Mouse (Mus musculus) embryonic facial prominence, embryonic 12.5 days (tissue): ENCODE measurements around the gene Mob3b. TPM values are rescaled to one million over a fixed set of nuclear protein-coding genes. Genes with fewer than 3 reads are reported as not detected.

Experiments used
- ATAC-seq: fragments of 200-750 bp; cut with Nextera tagmentation; 2 replicates; pipeline ENCODE4 v1.8.0; 2017; ENCODE audit not compliant: insufficient number of reproducible peaks, insufficient read depth, low FRiP score, low TSS enrichment
- H3K27ac ChIP-seq: fragments of 300-500 bp; sonication (generic); 2 replicates; pipeline ENCODE4 v1.5.1; 2016; ENCODE audit warnings: mild to moderate bottlenecking
- H3K27me3 ChIP-seq: fragments of 300-500 bp; sonication (generic); 2 replicates; pipeline ENCODE4 v1.6.1; 2016; ENCODE audit warnings: mild to moderate bottlenecking, moderate library complexity
- H3K36me3 ChIP-seq: fragments of 300-500 bp; sonication (generic); 2 replicates; pipeline ENCODE4 v1.6.1; 2016; ENCODE audit warnings: mild to moderate bottlenecking
- H3K4me1 ChIP-seq: fragments of 300-500 bp; sonication (generic); 2 replicates; pipeline ENCODE4 v1.6.1; 2016
- H3K4me2 ChIP-seq: fragments of 300-500 bp; sonication (generic); replicated peaks from 2 replicates; pipeline ENCODE4 v1.6.1; 2016; ENCODE audit warnings: mild to moderate bottlenecking, moderate library complexity
- H3K4me3 ChIP-seq: fragments of 300-500 bp; sonication (generic); 2 replicates; pipeline ENCODE4 v1.5.1; 2016; ENCODE audit warnings: mild to moderate bottlenecking
- H3K9ac ChIP-seq: fragments of 300-500 bp; sonication (generic); 2 replicates; pipeline ENCODE4 v1.6.1; 2016; ENCODE audit warnings: mild to moderate bottlenecking, moderate library complexity
- H3K9me3 ChIP-seq: fragments of 300-500 bp; sonication (generic); 2 replicates; pipeline ENCODE4 v1.6.1; 2016; ENCODE audit warnings: mild to moderate bottlenecking, moderate library complexity
- WGBS: fragments of 180-500 bp; shearing (Covaris S2); methylation state at CpG from one replicate; pipeline ENCODE4 v1.1.7; 2016; 5-methylcytosine and 5-hydroxymethylcytosine counted together
- polyA plus RNA-seq: library from polyadenylated mRNA; unstranded; fragments of >200 nt; fragmentation: Nextera tagmentation; extraction: Ambion mirVana; gene quantifications from 2 replicates; pipeline ENCODE4 v1.2.1, GENCODE M21; 2016

The Mob3b gene
- polyA plus RNA-seq, 1 experiment from 2014 or later, result 16.6 TPM

GRCm38 (mm10) chr4:34901166-34901565 is 256.1 kb downstream of the Mob3b start:
- H3K36me3 ChIP-seq, result no peaks in the 10 kb centered on the region
- H3K4me3 ChIP-seq, result no peak overlapping the region
- no peaks in the 10 kb centered on the region for H3K9me3 ChIP-seq
- no peaks in the 10 kb centered on the region; the same call in 1 of the 2 replicates for H3K4me1 ChIP-seq
- no peak for ATAC-seq
- no peaks in the 10 kb centered on the region for H3K27me3 ChIP-seq
- H3K9ac ChIP-seq, result no peak overlapping the region
- no peak overlapping the region for H3K27ac ChIP-seq
- 63% methylated on average over 4 of the region's 4 CpGs for WGBS
- H3K4me2 ChIP-seq, result no peak overlapping the region

- Histone ChIP-seq H3K4me1 (no peaks in the 10 kb centered on the region; the same call in 1 of the 2 replicates), H3K4me2 (no peak overlapping the region), H3K36me3 (no peaks in the 10 kb centered on the region), H3K27ac (no peak overlapping the region), H3K27me3 (no peaks in the 10 kb centered on the region), H3K9me3 (no peaks in the 10 kb centered on the region), H3K4me3 (no peak overlapping the region), H3K9ac (no peak overlapping the region)
- no peak for ATAC-seq
- 42% methylated on average over 9 of the region's 9 CpGs for WGBS
These were observed 257.1 kb downstream of the Mob3b start for GRCm38 (mm10) chr4:34900155-34900554.

- Histone ChIP-seq H3K36me3 (no peaks in the 10 kb centered on the region), H3K4me1 (no peaks in the 10 kb centered on the region; the same call in 1 of the 2 replicates), H3K27ac (no peak overlapping the region), H3K9ac (no peak overlapping the region), H3K27me3 (no peaks in the 10 kb centered on the region), H3K4me2 (no peak overlapping the region), H3K4me3 (no peak overlapping the region), H3K9me3 (no peaks in the 10 kb centered on the region)
- WGBS, result 79% methylated on average over 1 of the region's 1 CpGs
- no peak for ATAC-seq
These were observed 258.0 kb downstream of the Mob3b start for GRCm38 (mm10) chr4:34899322-34899721.

Other genes starting within 250 kb of the Mob3b start
- 0.42 and 0.59 TPM in 2 replicates for gene Ifnk, start 5.4 kb downstream of the Mob3b start, polyA plus RNA-seq
- gene C9orf72, start 68.7 kb upstream of the Mob3b start, polyA plus RNA-seq, result 15.7 and 15.8 TPM in 2 replicates